Mouse (Mus musculus): Measurements from ENCODE around the gene Rab3gap1. TPM values are rescaled to one million over a fixed set of nuclear protein-coding genes. Genes with fewer than 3 reads are reported as not detected.
"Not testable (repeated sequence)": the region's sequence is repeated elsewhere in the genome, so short reads cannot be mapped to it uniquely, and the experiment has no call there.

Gene Rab3gap1
- total RNA-seq, 1 experiment from 2014 or later: 49.2 TPM

DNA sequence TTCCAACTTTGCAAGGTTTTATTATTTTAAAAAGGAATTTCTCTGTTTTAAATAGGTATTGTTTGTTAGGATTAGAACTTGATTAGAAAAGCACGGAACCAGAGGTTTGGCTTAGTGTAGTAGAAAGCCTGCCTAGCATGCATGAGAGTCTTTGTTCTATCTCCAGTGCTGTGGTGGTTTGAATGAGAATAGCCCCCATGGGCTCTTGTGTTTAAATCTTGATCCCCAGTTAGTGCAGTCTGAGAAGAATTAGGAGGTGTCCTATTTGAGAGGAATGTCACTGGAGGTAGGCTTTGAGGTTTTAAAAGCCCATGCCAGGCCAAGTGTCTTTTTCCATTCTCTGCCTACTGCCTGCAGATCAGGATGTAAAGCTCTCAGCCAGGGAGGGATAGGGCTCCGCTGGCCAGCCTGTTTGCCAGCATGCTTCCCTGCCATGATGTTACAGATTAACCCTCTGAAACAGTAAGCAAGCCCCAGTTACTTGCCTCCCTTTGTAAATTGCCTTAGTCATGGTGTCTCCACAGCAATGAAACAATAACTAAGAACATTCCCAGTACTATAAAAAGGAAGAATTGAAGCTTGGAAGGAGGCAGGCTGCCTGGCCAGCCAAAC, 36.3 kb downstream of the Rab3gap1 start:
- no peak for ATAC-seq (replicated peaks; ENCODE audit: insufficient number of reproducible peaks, low FRiP score, low TSS enrichment, poor library complexity, severe bottlenecking)

DNA sequence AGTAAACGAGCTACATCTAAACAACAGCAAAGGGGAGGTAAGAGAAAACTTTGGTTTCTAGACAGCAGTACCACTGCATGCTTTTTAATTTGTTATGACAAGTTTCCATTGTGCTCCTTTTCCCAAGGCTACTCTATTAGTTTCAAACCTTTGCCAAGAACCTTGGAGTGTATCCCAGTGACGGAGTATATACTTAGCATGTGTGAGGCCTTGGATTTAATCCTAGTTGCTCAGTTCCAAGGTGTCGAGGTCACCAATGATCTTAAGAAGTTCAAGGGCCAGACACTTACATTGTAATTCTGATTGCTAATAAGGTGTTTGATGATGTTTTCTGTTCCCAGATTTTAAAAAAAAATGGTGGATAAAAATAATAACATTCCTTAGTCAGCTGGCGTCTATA, 44.5 kb downstream of the Rab3gap1 start:
- no peak for ATAC-seq (replicated peaks; ENCODE audit: insufficient number of reproducible peaks, low FRiP score, low TSS enrichment, poor library complexity, severe bottlenecking)

DNA sequence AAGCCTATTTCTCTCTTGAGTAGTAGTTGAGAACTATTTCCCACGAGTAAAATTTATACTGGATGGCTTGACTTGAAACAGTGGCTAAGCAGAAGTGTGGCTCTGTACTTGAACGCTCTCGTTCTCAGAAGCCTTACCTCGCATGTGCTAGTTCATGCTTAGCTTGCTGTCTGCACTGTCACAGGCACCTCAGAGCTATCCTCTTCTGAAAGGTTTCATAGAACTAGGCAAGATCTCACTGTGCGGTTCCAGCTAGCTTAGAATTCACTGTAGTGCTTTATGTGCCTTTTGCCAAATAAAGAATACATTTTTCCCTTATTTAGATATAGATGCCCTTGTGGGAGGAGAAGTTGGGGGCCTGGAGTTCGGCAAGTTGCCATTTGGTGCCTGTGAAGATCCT, 46.7 kb downstream of the Rab3gap1 start:
- no peak for ATAC-seq (replicated peaks; ENCODE audit: insufficient number of reproducible peaks, low FRiP score, low TSS enrichment, poor library complexity, severe bottlenecking)

DNA sequence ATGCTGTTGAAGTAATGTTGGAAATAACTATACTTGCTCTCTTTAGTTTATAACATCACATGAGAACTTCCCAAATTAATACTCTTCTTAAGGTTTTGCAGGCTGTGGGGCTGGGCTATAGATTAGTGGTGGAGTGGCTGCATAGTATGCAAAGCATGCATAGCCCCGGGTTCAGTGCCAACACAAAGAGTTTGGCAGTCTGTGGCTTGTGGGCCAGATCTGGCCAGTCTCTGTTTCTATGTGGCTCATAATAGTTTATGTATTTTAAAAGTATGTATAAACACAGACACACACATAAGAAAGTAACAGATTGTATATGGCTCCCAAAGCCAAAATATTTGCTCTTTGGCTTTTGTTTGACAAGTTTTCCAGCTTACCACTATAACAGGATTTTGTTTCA, 47.2 kb downstream of the Rab3gap1 start:
- ATAC-seq (replicated peaks; ENCODE audit: insufficient number of reproducible peaks, low FRiP score, low TSS enrichment, poor library complexity, severe bottlenecking): no peak

DNA sequence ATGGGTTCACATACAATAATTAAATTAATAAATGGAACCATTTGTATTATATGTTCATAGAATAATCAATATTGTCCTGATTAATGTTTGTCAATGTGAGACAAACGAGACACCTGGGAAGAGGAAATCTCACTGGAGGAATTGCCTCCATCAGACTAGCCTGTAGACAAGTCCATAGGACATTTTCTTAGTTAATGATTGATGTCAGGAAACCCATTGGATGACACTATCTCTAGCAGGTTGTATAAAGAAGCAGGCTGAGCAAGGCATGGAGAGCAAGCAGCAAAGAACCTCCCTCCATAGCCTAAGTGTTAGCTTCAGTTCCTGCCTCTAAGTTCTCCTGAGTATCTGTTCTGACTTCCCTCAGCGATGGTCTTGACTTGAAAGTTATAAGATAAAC, 64.8 kb downstream of the Rab3gap1 start:
- ATAC-seq (replicated peaks; ENCODE audit: insufficient number of reproducible peaks, low FRiP score, low TSS enrichment, poor library complexity, severe bottlenecking): no peak

DNA sequence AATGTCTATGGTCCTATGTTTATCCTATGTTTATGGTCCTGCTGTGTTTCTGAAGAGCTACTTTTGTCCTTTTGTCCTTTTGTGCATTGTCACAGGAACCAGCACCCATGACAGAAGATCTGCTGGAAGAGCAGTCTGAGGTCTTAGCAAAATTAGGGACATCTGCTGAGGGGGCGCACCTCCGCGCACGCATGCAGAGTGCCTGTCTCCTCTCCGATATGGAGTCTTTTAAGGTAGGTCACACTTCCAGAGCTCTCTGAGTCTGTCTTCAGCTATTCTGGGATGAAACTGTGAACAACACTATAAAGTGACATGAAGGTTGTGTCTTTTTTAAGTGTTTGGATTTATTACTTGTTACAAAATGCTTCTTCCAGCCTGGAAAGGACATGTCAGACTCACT, 65.7 kb downstream of the Rab3gap1 start:
- ATAC-seq (replicated peaks; ENCODE audit: insufficient number of reproducible peaks, low FRiP score, low TSS enrichment, poor library complexity, severe bottlenecking): no peak

DNA sequence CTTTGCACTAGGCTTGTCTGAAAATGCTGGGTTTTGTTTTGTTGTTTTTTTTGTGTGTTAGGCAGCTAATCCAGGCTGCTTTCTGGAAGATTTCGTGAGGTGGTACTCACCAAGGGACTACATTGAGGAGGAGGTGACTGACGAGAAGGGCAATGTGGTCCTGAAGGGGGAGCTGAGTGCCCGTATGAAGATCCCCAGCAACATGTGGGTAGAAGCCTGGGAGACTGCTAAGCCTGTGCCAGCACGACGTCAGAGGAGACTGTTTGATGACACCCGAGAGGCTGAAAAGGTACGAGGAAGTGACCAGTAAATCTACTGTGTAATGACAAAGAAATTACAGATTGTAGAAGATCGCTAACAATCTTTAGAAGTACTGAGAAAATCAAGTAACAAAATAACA, 68.7 kb downstream of the Rab3gap1 start:
- ATAC-seq (replicated peaks; ENCODE audit: insufficient number of reproducible peaks, low FRiP score, low TSS enrichment, poor library complexity, severe bottlenecking): no peak

DNA sequence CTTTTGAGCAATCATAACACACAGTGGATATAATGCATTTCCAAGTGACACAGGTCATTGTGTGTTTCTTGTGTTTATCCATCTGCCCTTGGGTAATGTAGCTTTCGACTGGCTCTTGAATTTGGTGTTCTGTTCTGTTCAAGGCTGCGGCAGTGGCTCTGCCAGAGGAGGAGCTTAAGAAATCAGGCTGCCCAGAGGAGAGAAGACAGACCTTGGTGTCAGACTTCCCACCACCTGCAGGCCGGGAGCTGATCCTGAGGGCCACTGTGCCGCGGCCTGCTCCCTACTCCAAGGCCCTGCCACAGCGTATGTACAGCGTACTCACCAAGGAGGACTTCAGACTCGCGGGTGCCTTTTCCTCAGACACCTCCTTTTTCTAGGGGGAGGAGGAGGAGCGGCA, 73.7 kb downstream of the Rab3gap1 start:
- ATAC-seq (replicated peaks; ENCODE audit: insufficient number of reproducible peaks, low FRiP score, low TSS enrichment, poor library complexity, severe bottlenecking): no peak

DNA sequence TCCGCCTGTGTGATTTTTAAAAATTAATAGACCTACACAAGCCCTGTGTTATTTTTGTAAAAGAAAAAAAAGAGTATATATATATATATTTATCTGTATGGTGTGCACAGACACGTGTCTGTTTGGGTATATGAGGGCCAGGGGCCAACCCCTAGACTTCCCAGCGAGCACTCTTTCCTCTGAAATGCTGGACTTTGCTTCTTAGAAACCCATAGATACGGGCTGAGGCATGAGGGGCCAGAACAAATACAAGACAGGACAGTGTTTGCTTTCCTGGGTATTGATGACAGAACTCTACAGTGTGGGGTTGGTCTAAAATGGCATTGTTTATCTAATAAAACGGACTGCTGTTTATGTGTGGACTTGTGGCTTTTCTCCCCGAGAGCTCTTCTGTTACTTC, 74.9 kb downstream of the Rab3gap1 start:
- no peak for ATAC-seq (replicated peaks; ENCODE audit: insufficient number of reproducible peaks, low FRiP score, low TSS enrichment, poor library complexity, severe bottlenecking)

DNA sequence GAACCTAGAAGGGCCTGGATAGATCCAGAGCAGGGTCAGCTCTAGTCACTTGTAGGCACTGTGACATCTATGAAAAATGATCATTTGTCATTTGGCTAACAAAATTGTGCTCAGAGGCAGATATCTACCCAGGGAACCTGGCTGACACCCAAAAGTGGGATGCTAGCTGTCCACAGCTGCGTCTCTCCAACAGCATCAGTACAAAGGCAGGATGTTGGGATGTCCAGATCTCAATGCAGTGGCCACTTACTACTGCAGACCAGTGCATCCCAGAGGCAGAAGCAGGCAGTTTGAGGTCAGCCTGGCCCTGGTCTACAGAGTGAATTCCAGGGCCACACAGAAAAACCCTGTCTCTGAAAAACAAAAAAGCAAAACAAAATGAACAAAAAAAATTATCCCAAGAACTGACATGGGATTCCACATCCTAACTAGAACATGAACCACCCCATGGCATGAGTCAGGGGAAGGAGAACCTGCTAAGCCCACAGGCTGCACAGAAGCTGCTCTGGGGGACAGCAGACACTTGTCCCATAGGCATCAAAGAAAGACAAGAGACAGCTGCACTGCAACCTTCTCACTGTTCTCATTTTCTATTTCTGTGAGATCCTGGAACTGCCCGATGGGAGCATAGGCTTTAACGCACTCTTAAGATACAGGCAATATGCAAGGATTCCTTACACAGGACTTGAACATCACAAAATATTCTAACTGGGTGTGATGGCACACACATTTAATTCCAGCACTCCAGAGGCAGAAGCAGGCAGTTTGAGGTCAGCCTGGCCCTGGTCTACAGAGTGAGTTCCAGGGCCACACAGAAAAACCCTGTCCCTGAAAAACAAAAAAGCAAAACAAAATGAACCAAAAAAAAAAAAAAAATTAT, 77.4 kb downstream of the Rab3gap1 start:
- no peak for ATAC-seq (replicated peaks; ENCODE audit: insufficient number of reproducible peaks, low FRiP score, low TSS enrichment, poor library complexity, severe bottlenecking)

DNA sequence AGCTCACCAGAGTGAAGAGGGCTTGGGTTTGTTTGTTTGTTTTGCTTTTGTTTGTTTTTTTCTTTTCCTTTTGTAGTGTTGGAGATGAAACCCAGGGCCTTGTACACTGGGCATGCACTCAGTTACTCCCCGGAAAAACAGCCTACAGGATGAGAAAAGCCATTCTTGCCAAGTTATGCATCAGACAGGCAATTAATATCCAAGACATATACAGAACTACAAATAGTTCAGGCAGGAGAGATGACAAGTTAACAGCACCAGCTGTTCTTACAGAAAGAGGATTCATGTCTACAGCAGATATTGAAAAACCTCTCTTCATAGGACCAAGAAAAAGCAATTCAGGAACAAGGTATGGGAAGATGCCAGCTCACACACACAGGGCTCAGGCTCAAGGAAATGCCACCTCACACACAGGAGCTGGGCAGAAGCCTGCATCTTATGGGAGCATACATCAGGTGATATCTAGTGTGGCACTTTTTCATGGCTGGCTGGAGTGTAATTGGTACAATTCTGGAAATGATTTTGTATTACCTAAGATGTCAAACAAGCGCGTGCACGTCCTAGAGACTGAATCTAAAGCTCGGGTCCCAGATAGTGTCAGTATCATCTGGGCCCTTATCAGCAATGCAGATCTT, 78.2 kb downstream of the Rab3gap1 start:
- no peak for ATAC-seq (replicated peaks; ENCODE audit: insufficient number of reproducible peaks, low FRiP score, low TSS enrichment, poor library complexity, severe bottlenecking)

DNA sequence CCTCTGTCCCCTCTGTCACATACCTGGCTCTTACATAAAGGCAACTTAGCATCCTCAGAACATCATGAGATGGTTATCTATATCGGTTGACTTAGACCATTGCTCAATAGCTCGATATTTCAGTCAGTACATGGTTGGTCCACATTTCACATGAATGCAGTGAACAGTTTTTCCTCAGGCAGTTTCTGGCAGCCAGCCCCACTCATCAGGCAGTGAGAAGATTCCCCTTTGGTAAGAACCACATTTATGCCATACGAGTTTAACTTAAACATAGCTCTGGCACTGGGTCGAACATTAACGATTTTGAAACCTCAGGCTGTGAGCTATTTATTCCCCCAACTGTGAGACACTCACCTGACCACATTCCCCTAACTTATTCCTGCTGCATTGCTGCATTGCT, 80.2 kb downstream of the Rab3gap1 start:
- ATAC-seq (replicated peaks; ENCODE audit: insufficient number of reproducible peaks, low FRiP score, low TSS enrichment, poor library complexity, severe bottlenecking): no peak

DNA sequence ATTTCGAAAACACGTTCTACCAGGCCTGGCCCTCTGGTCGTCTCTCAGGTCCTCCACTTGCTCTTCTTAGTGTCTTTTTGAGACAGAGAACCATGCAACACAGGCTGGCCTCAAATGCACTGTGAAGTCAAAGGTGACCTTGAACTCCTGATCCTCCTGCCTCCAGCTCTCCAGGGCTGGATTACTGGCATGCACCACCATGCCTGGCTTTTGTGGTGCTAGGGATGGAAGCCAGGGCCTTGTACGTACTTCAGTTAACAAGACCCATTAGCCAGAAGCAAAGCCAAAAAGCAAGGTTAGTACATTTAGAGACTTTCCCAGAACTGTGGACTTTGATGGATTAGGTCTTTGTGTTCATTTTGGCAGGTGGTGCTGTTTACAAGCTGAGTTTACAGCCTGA, 83.7 kb downstream of the Rab3gap1 start:
- ATAC-seq (replicated peaks; ENCODE audit: insufficient number of reproducible peaks, low FRiP score, low TSS enrichment, poor library complexity, severe bottlenecking): no peak

DNA sequence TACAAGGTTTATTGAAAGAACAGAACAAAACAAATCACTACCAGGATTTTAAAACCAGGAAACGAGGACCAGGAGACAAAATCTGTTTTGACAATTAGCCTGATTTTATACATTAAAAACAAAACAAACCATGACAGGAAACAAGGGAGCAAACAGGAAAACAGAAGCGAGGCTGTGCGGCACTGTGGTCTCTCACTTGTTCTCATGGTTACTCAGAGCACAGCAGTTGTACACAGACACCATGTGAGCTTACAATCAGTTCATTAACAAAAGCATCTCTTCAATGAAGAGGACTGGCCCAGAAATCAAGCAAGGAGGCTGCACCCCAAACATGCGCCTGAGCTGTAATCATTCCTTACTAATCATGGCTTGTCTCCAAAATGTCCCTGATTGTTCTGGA, 85.6 kb downstream of the Rab3gap1 start:
- not testable (repeated sequence) for ATAC-seq (replicated peaks; ENCODE audit: insufficient number of reproducible peaks, low FRiP score, low TSS enrichment, poor library complexity, severe bottlenecking)

DNA sequence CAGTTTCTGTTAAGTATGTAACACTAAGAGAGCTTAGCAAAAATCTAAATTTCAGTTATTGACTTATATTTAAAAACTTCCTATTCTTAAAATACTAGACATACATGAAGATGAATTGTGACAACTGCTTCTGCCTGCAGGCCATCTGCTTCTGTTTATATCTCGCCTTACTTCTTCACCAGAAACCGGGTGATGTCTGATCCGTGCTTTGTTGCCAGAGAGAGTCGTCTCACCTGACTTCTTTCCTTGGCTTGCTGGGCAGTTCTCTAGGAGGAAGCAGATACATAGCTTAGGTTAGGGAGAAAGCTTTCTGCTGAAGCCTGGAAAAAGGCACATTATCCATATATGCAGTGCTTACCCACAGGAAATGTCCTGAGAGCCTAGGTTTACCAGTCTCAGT, 86.2 kb downstream of the Rab3gap1 start:
- ATAC-seq (replicated peaks; ENCODE audit: insufficient number of reproducible peaks, low FRiP score, low TSS enrichment, poor library complexity, severe bottlenecking): no peak

DNA sequence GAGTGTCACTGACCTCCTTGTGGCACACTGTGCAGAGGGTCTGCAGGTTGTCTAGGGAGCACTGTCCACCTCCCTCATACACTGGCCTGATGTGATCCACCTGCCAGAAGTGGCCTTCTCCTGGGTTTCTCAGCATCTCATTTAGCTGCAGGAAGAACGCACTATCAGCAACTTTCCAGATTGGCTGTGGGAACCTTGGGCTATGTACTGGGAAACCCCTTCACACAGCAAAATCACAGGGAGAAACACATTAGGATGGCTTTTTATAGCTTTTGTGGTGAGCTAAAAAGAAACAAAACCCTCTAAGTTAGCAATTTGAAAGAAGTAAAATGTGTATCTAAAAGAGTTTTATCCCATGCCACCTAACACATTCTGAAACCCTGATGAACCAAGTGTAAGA, 88.0 kb downstream of the Rab3gap1 start:
- ATAC-seq (replicated peaks; ENCODE audit: insufficient number of reproducible peaks, low FRiP score, low TSS enrichment, poor library complexity, severe bottlenecking): no peak

DNA sequence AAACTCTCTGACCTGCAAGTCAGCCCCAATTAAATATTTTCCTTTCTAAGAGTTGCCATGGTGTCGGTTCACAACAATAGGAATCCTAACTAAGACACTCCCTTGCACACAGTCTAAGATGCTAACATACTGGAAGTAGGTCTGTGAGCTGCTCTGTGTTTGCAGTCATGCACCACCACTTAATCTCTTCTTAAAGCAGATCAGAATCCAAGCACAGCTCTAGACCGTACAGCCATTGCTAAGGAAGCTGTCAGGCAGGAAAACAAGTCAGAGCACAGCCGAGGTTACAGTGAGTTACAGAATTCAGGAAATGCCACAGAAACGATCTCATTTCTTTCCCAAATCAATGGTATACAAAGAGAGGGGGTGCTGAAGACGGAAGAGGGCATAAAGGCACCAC, 90.2 kb downstream of the Rab3gap1 start:
- ATAC-seq (replicated peaks; ENCODE audit: insufficient number of reproducible peaks, low FRiP score, low TSS enrichment, poor library complexity, severe bottlenecking): no peak

DNA sequence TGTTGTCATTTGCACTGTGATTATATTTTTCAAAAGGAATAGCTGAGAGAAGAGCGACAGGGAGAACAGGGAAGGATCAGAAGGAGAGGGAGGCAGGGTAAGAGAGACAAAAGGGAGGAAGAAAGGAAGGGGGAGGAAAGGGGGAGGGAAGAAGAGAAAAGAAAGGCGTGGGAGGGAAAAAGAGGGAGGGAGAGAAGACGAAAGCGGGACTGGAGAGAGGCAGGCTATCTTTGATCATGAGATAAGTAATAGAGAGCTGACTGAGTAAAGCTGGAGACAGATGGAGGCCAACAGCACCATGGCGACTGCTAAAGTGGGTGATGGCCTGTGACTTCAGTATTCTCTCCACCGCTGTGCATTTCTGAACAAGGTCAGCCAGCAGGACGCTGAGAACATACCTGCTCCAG, 90.7 kb downstream of the Rab3gap1 start:
- no peak for ATAC-seq (replicated peaks; ENCODE audit: insufficient number of reproducible peaks, low FRiP score, low TSS enrichment, poor library complexity, severe bottlenecking)

DNA sequence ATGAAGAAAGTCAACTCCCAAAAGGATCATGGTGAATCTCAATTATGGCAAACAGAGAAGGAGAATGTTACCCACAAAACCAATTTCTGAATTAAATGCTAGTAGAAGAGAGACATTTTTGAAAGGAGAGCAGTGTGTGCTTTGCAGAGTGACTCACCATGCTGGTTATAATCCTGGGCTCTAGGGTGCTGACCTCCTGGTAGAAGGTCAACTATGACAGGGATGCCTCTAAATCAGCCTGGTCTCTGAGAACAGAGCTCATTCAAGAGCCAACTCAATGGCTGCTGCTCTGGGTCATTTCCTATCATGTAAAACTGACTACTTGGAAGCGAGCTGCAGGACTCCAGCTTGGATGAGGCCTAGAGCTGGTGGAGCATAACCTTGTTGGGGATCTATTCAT, 92.6 kb downstream of the Rab3gap1 start:
- ATAC-seq (replicated peaks; ENCODE audit: insufficient number of reproducible peaks, low FRiP score, low TSS enrichment, poor library complexity, severe bottlenecking): no peak

DNA sequence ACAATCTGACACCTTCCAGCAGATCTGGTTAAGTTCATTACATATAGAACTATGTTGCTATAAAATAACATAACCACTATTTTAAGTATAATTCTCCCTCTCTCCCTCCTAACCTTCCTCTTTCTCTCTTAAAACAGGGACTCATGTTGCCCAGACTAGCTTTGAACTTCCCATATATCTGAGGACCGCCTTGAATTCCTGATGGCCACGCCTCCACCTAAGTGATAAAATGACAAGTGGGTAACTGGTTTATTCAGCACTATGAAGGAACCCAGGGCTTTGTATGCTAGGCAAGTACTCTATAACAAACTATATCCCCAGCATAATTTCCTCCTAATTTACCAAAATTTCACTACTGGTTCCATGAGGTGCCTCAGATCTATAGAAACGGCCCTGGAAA, 94.8 kb downstream of the Rab3gap1 start:
- ATAC-seq (replicated peaks; ENCODE audit: insufficient number of reproducible peaks, low FRiP score, low TSS enrichment, poor library complexity, severe bottlenecking): no peak

Measured in monocyte, adult 5-6 weeks (primary cell).